Mouse (Mus musculus) limb, embryonic 10.5 days (tissue): ENCODE data around the gene Foxf2. TPM values are rescaled to one million over a fixed set of nuclear protein-coding genes. Genes with fewer than 3 reads are reported as not detected.
A peak's percentile ranks its signal among the peaks of the same experiment; 100 is the strongest.

Experiments used
- DNase-seq: peaks from one replicate; pipeline ENCODE4 v3.0.0-alpha.2; 2017; ENCODE audit warnings: low spot score
- H3K27ac ChIP-seq: fragments of 300-500 bp; sonication (generic); 2 replicates; pipeline ENCODE4 v1.5.1; 2016; ENCODE audit warnings: mild to moderate bottlenecking
- H3K27me3 ChIP-seq: fragments of 300-500 bp; sonication (generic); 2 replicates; pipeline ENCODE4 v1.6.1; 2016; ENCODE audit warnings: low read depth, mild to moderate bottlenecking; ENCODE audit not compliant: poor library complexity, severe bottlenecking
- H3K36me3 ChIP-seq: fragments of 300-500 bp; sonication (generic); 2 replicates; pipeline ENCODE4 v1.6.1; 2016; ENCODE audit warnings: mild to moderate bottlenecking, moderate library complexity
- H3K4me1 ChIP-seq: fragments of 300-500 bp; sonication (generic); 2 replicates; pipeline ENCODE4 v1.6.1; 2016
- H3K4me3 ChIP-seq: fragments of 300-500 bp; sonication (generic); 2 replicates; pipeline ENCODE4 v1.5.1; 2016; ENCODE audit warnings: mild to moderate bottlenecking, moderate library complexity
- H3K9me3 ChIP-seq: fragments of 300-500 bp; sonication (generic); replicated peaks from 2 replicates; pipeline ENCODE4 v1.6.1; 2016; ENCODE audit warnings: mild to moderate bottlenecking
- WGBS: fragments of 180-500 bp; shearing (Covaris S2); methylation state at CpG from one replicate; pipeline ENCODE4 v1.1.7; 2016; 5-methylcytosine and 5-hydroxymethylcytosine counted together
- polyA plus RNA-seq: library from polyadenylated mRNA; unstranded; fragments of >200 nt; fragmentation: Nextera tagmentation; extraction: Ambion mirVana; gene quantifications from 2 replicates; pipeline ENCODE4 v1.2.1, GENCODE M21; 2016

Foxf2 gene
- polyA plus RNA-seq, 1 experiment from 2014 or later = 0.44 TPM

GRCm38 (mm10) chr13:31627864-31628690, 2.5 kb downstream of the Foxf2 start:
- 4% methylated on average over 8 of the region's 8 CpGs for WGBS
- Histone ChIP-seq H3K36me3 (no peaks in the 10 kb centered on the region), H3K4me3 (no peak overlapping the region), H3K4me1 (peaks cover 52% of the 10 kb centered on the region), H3K9me3 (no peaks in the 10 kb centered on the region), H3K27me3 (peaks cover 95% of the 10 kb centered on the region), H3K27ac (no peak overlapping the region)
- peak; percentile 34 for DNase-seq

- Histone ChIP-seq H3K9me3 (no peaks in the 10 kb centered on the region), H3K27ac (no peak overlapping the region), H3K4me1 (peaks cover 51% of the 10 kb centered on the region), H3K4me3 (peak overlapping the region; percentile 41), H3K27me3 (peaks cover 95% of the 10 kb centered on the region), H3K36me3 (no peaks in the 10 kb centered on the region)
- DNase-seq = peak; percentile 65
- WGBS = 3% methylated on average over 14 of the region's 14 CpGs
Observed at GRCm38 (mm10) chr13:31628691-31629180, 3.1 kb downstream of the Foxf2 start.

DNA sequence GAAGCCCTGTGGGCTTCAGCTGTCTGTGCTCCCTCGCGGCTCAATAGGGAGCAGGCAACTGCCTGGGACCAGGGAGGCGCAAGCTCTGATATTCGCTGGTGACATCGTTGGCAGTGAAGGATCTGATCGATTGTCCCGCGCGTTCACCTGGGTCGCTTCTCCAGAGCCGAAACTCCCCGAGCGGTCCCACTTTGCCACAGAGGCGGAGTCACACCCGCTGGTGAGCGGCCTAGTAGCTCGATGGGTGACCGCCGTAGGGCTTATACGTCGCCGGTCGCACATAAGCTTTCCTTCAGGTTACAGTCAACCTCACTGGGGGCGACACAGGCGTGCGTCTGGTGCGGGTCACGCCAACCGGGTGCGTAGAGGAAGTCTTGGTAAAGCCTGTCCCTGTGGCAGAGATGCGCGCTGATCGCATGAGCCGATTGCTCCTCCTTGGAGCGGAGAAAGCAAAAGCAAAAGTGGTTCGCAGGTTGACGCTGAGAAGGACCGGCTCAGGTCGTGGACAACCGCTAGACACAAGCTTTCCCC, 3.8 kb downstream of the Foxf2 start:
- peaks cover 45% of the 10 kb centered on the region for H3K4me1 ChIP-seq

GRCm38 (mm10) chr13:31630051-31630450, 4.4 kb downstream of the Foxf2 start:
- peak; percentile 49 for DNase-seq
- H3K4me3 ChIP-seq = peak overlapping the region; percentile 41; the same call in 1 of the 2 replicates
- 11% methylated on average over 12 of the region's 12 CpGs for WGBS
- peaks cover 89% of the 10 kb centered on the region for H3K27me3 ChIP-seq
- no peaks in the 10 kb centered on the region for H3K9me3 ChIP-seq
- no peak overlapping the region for H3K27ac ChIP-seq
- H3K36me3 ChIP-seq = no peaks in the 10 kb centered on the region
- peaks cover 38% of the 10 kb centered on the region for H3K4me1 ChIP-seq

More for the DNA sequence above, 3.8 kb downstream of the Foxf2 start:
- 2% methylated on average over 40 of the region's 40 CpGs for WGBS
- Histone ChIP-seq H3K27ac (no peak overlapping the region), H3K27me3 (peaks cover 93% of the 10 kb centered on the region), H3K4me3 (peak overlapping the region; percentile 41), H3K9me3 (no peaks in the 10 kb centered on the region), H3K36me3 (no peaks in the 10 kb centered on the region)
- peak; percentile 71 for DNase-seq

- H3K4me3 ChIP-seq = no peak overlapping the region
- DNase-seq = peak; percentile 53
Observed at GRCm38 (mm10) chr13:31630551-31630950, 4.9 kb downstream of the Foxf2 start.

GRCm38 (mm10) chr13:31631291-31631690, 5.7 kb downstream of the Foxf2 start:
- 20% methylated on average over 3 of the region's 3 CpGs for WGBS
- H3K27ac ChIP-seq = no peak overlapping the region
- H3K4me3 ChIP-seq = no peak overlapping the region
- H3K36me3 ChIP-seq = no peaks in the 10 kb centered on the region
- no peaks in the 10 kb centered on the region for H3K9me3 ChIP-seq
- no peak for DNase-seq
- peaks cover 26% of the 10 kb centered on the region for H3K4me1 ChIP-seq
- peaks cover 83% of the 10 kb centered on the region for H3K27me3 ChIP-seq

More at GRCm38 (mm10) chr13:31630551-31630950, 4.9 kb downstream of the Foxf2 start:
- no peak overlapping the region for H3K27ac ChIP-seq
- WGBS = 13% methylated on average over 10 of the region's 10 CpGs
- no peaks in the 10 kb centered on the region for H3K9me3 ChIP-seq
- peaks cover 89% of the 10 kb centered on the region for H3K27me3 ChIP-seq
- H3K4me1 ChIP-seq = peaks cover 33% of the 10 kb centered on the region
- no peaks in the 10 kb centered on the region for H3K36me3 ChIP-seq

DNA sequence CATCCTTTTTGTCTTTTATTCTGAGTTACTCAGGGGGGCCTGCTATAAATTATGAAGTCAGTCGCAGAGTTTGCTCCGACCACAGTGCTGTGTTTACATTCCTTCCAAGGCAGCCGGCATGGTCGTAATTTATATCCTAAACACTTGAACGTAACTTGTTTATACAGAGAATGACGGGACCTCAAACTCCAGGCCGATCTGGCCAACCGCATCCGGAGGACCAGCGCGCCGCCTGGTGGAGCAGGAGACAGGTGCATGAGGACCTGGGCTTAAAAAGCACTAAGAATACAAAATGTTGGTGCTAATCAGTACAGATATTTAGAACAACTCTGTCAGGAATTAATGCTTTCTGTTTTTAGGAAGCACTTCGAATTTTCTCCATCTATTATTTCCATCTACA, 6.8 kb downstream of the Foxf2 start:
- Histone ChIP-seq H3K36me3 (no peaks in the 10 kb centered on the region), H3K27ac (no peak overlapping the region), H3K27me3 (peaks cover 75% of the 10 kb centered on the region), H3K4me1 (peaks cover 16% of the 10 kb centered on the region), H3K9me3 (no peaks in the 10 kb centered on the region), H3K4me3 (no peak overlapping the region)
- WGBS = under 1% methylated on average over 13 of the region's 13 CpGs
- peak; percentile 90 for DNase-seq

GRCm38 (mm10) chr13:31633259-31633658, 7.6 kb downstream of the Foxf2 start:
- H3K36me3 ChIP-seq = no peaks in the 10 kb centered on the region
- DNase-seq = no peak
- H3K27ac ChIP-seq = no peak overlapping the region
- H3K27me3 ChIP-seq = peaks cover 67% of the 10 kb centered on the region
- 76% methylated on average over 4 of the region's 4 CpGs for WGBS
- H3K9me3 ChIP-seq = no peaks in the 10 kb centered on the region
- H3K4me1 ChIP-seq = peaks cover 16% of the 10 kb centered on the region
- H3K4me3 ChIP-seq = no peak overlapping the region

DNA sequence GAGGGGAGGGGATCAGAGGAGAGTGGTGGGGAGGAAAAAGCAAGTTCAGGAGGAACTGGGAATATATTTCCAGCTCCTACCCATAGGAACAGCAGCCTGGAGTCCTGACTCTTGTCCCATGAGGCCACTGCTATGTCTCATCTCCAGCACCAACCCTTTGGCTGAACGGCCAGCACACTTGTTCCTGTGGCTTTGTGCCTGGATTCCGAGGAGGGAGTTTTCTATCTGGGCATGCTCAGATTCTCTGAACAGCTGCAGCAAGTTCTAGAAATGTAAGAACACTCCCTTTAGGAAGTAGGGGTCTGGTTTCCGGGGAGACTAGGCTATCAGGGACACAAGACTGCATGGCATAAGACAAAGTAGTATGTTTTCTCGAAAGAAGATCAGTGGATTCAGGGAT, 9.9 kb downstream of the Foxf2 start:
- Histone ChIP-seq H3K4me3 (no peak overlapping the region), H3K27ac (no peak overlapping the region), H3K9me3 (no peaks in the 10 kb centered on the region), H3K27me3 (peaks cover 44% of the 10 kb centered on the region), H3K36me3 (no peaks in the 10 kb centered on the region), H3K4me1 (0 out of 2 replicates have a peak, but pooled peaks cover 4% of the 10 kb centered on the region)
- WGBS = 72% methylated on average over 4 of the region's 4 CpGs
- no peak for DNase-seq

DNA sequence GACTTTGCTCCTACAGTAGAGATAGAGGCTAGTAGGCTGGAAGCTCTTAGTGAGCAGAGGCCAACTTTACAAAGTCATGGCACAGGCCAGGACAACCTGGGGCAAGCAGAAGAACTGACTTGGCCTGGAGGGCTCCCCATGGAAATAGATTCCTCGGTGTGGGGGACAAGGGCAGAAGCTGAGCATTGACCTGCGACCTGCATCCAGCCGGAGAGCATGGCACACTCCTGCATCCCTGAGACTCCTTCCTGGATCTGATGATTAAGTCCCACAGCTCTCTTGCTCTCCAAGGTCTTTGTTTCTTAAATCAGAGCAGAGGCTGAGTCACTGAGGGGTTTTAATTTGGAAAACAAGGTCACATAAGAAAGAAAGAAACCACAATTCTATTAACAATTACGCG, 15.9 kb downstream of the Foxf2 start:
- no peak overlapping the region for H3K27ac ChIP-seq
- peaks cover 25% of the 10 kb centered on the region for H3K27me3 ChIP-seq
- no peaks in the 10 kb centered on the region for H3K9me3 ChIP-seq
- peaks cover 11% of the 10 kb centered on the region for H3K4me1 ChIP-seq
- DNase-seq = no peak
- H3K36me3 ChIP-seq = no peaks in the 10 kb centered on the region
- 87% methylated on average over 5 of the region's 5 CpGs for WGBS
- no peak overlapping the region for H3K4me3 ChIP-seq

DNA sequence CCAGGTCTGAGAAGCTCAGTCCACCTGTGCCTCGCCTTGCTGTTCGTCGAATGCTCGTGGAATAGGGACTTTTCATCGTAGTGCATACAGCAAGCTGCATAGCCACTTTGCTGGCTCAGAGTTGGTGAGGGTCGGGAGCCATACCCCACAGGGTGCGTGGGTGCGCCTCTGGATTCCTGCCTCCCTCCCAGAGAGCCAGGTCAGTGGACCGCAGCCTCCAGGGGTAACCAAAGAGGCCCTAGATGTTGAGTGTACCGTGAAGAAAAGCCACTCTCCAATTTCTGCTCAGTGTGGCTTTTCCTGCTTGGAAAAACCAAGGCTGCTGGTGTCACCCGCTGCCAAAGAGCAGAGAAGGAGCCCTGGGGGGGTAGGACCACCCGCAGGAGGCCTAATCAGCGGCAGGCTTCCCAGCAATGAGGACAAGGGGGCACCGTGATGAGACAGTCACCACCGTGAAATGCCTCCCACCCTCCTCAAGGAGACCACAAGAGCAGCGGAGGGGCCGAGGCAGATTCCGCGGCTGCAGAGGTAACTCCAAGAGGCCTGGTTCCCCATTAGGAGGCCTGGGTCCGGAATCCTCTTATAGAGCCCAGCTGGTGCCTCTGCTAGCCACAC, 26.6 kb downstream of the Foxf2 start:
- Histone ChIP-seq H3K9me3 (no peaks in the 10 kb centered on the region), H3K4me1 (peaks cover 3% of the 10 kb centered on the region; the same call in 1 of the 2 replicates), H3K4me3 (no peak overlapping the region), H3K36me3 (no peaks in the 10 kb centered on the region), H3K27me3 (peaks cover 8% of the 10 kb centered on the region; the same call in 1 of the 2 replicates), H3K27ac (no peak overlapping the region)
- no peak for DNase-seq
- 88% methylated on average over 20 of the region's 20 CpGs for WGBS

- Histone ChIP-seq H3K4me3 (no peak overlapping the region), H3K4me1 (peaks cover 7% of the 10 kb centered on the region), H3K27ac (no peak overlapping the region), H3K27me3 (peaks cover 31% of the 10 kb centered on the region), H3K9me3 (no peaks in the 10 kb centered on the region), H3K36me3 (no peaks in the 10 kb centered on the region)
- WGBS = 61% methylated on average over 4 of the region's 4 CpGs
- DNase-seq = no peak
Observed at GRCm38 (mm10) chr13:31656249-31656648, 30.6 kb downstream of the Foxf2 start.

DNA sequence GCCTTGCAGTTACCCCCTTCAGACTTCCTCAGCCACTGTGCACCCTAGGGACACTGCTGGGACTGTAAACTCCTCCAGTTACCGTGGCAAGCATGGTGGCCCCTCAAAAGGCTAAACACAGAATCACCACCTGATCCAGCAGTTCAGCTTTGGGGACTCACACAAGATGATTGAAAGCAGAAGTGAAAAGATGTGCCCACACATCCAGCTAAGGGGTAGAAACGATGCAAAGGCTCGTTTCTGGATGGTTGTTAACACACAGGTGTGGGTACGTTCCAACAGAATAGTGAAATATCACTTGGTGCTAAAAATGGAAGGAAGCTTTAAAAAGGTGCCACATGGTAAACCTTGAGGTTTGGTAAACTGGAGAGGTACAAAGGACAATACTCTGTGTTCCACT, 32.6 kb downstream of the Foxf2 start:
- Histone ChIP-seq H3K4me3 (no peak overlapping the region), H3K9me3 (no peaks in the 10 kb centered on the region), H3K36me3 (no peaks in the 10 kb centered on the region), H3K27me3 (peaks cover 23% of the 10 kb centered on the region), H3K27ac (no peak overlapping the region; the same call in 1 of the 2 replicates), H3K4me1 (peaks cover 9% of the 10 kb centered on the region)
- 86% methylated on average over 4 of the region's 4 CpGs for WGBS
- DNase-seq = no peak
